Mouse (Mus musculus): ENCODE measurements around the gene Zc3hav1l. TPM values are rescaled to one million over a fixed set of nuclear protein-coding genes. Genes with fewer than 3 reads are reported as not detected.

Gene Zc3hav1l
- total RNA-seq, 1 experiment from 2014 or later = 5.3 TPM

- no peak for ATAC-seq (replicated peaks in 1 of 2; ENCODE audit: insufficient read depth in 1 of 2, low FRiP score in 2 of 2, low TSS enrichment in 1 of 2, low read depth in 1 of 2, poor library complexity in 2 of 2, severe bottlenecking in 2 of 2)
Observed at GRCm38 (mm10) chr6:38244167-38244566, 54.9 kb downstream of the Zc3hav1l start.

GRCm38 (mm10) chr6:38242833-38243232 lies 56.2 kb downstream of the Zc3hav1l start:
- ATAC-seq (replicated peaks in 1 of 2; ENCODE audit: insufficient read depth in 1 of 2, low FRiP score in 2 of 2, low TSS enrichment in 1 of 2, low read depth in 1 of 2, poor library complexity in 2 of 2, severe bottlenecking in 2 of 2) = no peak

GRCm38 (mm10) chr6:38242295-38242830 lies 56.7 kb downstream of the Zc3hav1l start:
- ATAC-seq (replicated peaks in 1 of 2; ENCODE audit: insufficient read depth in 1 of 2, low FRiP score in 2 of 2, low TSS enrichment in 1 of 2, low read depth in 1 of 2, poor library complexity in 2 of 2, severe bottlenecking in 2 of 2) = no peak

- no peak for ATAC-seq (replicated peaks in 1 of 2; ENCODE audit: insufficient read depth in 1 of 2, low FRiP score in 2 of 2, low TSS enrichment in 1 of 2, low read depth in 1 of 2, poor library complexity in 2 of 2, severe bottlenecking in 2 of 2)
Observed at GRCm38 (mm10) chr6:38241508-38241907, 57.6 kb downstream of the Zc3hav1l start.

- ATAC-seq (replicated peaks in 1 of 2; ENCODE audit: insufficient read depth in 1 of 2, low FRiP score in 2 of 2, low TSS enrichment in 1 of 2, low read depth in 1 of 2, poor library complexity in 2 of 2, severe bottlenecking in 2 of 2) = no peak
Observed at GRCm38 (mm10) chr6:38240618-38241017, 58.4 kb downstream of the Zc3hav1l start.

GRCm38 (mm10) chr6:38238382-38238781 lies 60.7 kb downstream of the Zc3hav1l start:
- ATAC-seq (replicated peaks in 1 of 2; ENCODE audit: insufficient read depth in 1 of 2, low FRiP score in 2 of 2, low TSS enrichment in 1 of 2, low read depth in 1 of 2, poor library complexity in 2 of 2, severe bottlenecking in 2 of 2) = no peak

Other genes with a start within 250 kb of the Zc3hav1l start
- not detected in 2 replicates for gene Tmem213, start 190.0 kb downstream of the Zc3hav1l start, total RNA-seq (2017)
- not detected in 2 replicates for gene Atp6v0a4, start 174.7 kb downstream of the Zc3hav1l start, total RNA-seq (2017)
- 2.7 and 3.3 TPM in 2 replicates for gene D630045J12Rik, start 45.2 kb downstream of the Zc3hav1l start, total RNA-seq (2017)
- 59.7 and 61.6 TPM in 2 replicates for gene Zc3hav1, start 55.3 kb upstream of the Zc3hav1l start, total RNA-seq (2017)
- 8.6 and 12.8 TPM in 2 replicates for gene Ttc26, start 82.2 kb upstream of the Zc3hav1l start, total RNA-seq (2017)
- gene Ubn2, start 134.7 kb upstream of the Zc3hav1l start, total RNA-seq (2017) = 20.7 and 26.6 TPM in 2 replicates
- gene Fmc1, start 234.2 kb upstream of the Zc3hav1l start, total RNA-seq (2017) = 40.5 and 47.7 TPM in 2 replicates